Mouse (Mus musculus): Measurements from ENCODE around the gene Gbp6. TPM values are rescaled to one million over a fixed set of nuclear protein-coding genes. Genes with fewer than 3 reads are reported as not detected.

Gene Gbp6
- total RNA-seq, 1 experiment from 2014 or later: 6.3 TPM

Other genes with a start within 250 kb of the Gbp6 start
- 6.0 and 8.3 TPM in 2 replicates for gene Gbp9, start 154.2 kb downstream of the Gbp6 start, total RNA-seq (2021)
- 0.12 TPM in 1 of 2 replicates, not detected in the other for gene Gbp8, start 154.2 kb downstream of the Gbp6 start, total RNA-seq (2021)
- 4.0 and 4.7 TPM in 2 replicates for gene Gbp4, start 154.1 kb downstream of the Gbp6 start, total RNA-seq (2021)
- gene Gbp10, start 54.2 kb downstream of the Gbp6 start, total RNA-seq (2021): not detected in 2 replicates
- gene Gm43302, start within 50 bp of the Gbp6 start, total RNA-seq (2021): 0.39 TPM in 1 of 2 replicates, not detected in the other
- 122 and 136 TPM in 2 replicates for gene Lrrc8b, start 122.1 kb upstream of the Gbp6 start, total RNA-seq (2021)
- 16.5 and 36.8 TPM in 2 replicates for gene Lrrc8c, start 225.7 kb upstream of the Gbp6 start, total RNA-seq (2021)

Measured in adrenal gland, postnatal 25 days (tissue).